Mouse (Mus musculus): ENCODE measurements around the gene Snd1.
A peak's percentile ranks its signal among the peaks of the same experiment; 100 is the strongest.

- no peak for TF ChIP-seq EP300 (IDR thresholded peaks at IDR 0.05; ENCODE audit: low read depth)
- 0 out of 2 replicates have a peak, but pooled peaks have one; percentile 18 for TF ChIP-seq CTCF (IDR thresholded peaks at IDR 0.05; ENCODE audit: low read depth)
Measured at GRCm38 (mm10) chr6:28766622-28767021, 291.7 kb downstream of the Snd1 start.
